Mouse (Mus musculus): ENCODE measurements at regions not wholly inside any gene's neighbourhood (a gene's known extent, or its start where the extent isn't known, plus 50 kb on each side); places are given as distances from the start of the nearest gene placed in this dataset.

DNA sequence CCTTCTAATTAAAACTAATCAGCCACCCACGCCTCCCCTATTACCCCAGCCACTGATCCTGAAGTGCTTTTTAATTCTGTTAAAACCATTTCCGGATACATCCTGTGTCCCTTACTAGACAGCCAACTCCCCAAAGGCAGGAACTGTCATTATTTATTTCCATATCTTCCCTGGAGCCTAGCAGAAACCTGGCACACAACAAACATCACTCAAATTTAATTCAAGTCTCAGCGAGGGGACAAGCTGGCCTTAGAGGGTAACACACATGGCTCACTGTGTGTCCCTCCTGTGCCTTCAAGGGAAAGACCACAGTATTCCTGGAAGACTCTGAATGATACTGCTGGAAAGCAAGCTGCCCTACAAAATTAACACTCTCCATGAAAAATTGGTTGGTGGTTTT, 240.0 kb downstream of the Mycn start:
- DNase-seq (ENCODE audit: low read depth), result no peak

DNA sequence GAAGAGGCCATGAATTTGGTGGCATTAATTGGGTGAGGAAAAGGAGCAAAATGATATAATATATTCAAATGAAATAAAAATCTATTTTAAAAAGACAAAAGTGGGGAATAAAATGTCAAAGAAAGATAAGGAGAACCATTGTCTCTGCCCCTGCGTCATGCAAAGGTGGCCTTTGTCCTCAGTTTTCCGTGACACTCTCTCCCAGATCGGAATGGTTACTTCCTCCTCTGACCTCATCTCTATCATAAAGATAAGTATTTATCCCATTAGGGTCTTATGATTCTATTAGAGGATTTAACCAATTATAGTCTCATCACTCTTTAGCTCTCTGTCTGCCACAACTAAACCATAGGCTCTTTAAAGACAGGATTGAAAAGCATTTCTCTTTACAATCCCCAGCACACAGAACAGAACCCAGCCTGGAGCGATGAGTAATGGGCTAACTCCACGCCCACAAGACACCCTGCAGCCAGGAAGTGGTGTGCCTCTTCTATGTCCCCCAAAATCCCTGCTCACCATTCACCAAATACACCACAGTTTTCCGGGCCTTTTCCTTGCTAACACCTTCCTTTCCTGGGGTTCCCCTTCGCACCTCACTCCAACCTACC, 240.6 kb downstream of the Mycn start:
- no peak for DNase-seq (ENCODE audit: low read depth)

DNA sequence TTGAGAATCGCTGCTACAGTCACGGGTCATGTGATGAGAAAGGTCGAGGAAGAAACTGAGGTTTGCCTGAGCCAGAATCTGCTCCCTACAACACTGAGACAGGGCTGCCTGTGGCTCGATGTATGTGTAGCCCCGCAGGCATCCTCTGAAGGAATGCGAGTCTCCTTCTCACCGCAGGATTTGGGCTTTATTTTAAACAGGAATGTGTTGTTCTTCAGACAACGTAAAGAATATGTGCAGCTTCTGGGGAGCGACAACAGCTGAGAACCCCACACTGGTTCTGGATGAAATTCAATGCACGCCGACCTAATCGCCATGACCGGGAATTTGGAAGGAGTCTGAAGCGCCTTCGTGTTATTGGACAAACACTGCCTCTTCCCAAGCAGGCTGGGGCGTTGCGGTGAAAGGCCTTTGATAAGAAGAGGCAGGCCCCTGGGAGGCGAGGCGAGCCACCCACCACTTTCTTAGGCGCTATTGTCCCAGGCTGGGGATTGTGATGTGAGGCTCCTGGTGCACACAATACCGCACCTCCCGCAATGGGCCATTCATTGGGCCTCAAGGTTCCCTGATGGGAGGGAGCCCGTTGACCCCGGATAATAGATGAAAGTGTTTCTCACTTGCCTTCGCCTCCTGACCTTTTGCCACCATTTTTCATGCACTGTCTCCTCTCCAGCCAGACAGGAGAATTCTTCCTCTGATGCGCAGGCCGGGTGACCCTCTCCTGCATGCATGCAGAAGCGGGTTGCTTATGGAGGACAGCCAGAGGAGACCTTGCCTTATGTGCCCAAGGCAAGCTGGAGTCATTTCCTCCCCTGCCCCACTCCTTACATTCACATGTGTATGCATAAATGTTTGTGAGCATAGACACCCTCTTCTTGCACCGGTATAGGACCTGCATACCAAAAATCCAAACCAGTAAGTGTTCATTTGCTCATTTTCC, 247.6 kb downstream of the Mycn start:
- DNase-seq (ENCODE audit: low read depth), result no peak

GRCm38 (mm10) chr12:12687376-12687775, 254.3 kb downstream of the Mycn start:
- DNase-seq (ENCODE audit: low read depth), result no peak

GRCm38 (mm10) chr12:12685217-12685522, 256.5 kb downstream of the Mycn start:
- DNase-seq (ENCODE audit: low read depth), result no peak

DNA sequence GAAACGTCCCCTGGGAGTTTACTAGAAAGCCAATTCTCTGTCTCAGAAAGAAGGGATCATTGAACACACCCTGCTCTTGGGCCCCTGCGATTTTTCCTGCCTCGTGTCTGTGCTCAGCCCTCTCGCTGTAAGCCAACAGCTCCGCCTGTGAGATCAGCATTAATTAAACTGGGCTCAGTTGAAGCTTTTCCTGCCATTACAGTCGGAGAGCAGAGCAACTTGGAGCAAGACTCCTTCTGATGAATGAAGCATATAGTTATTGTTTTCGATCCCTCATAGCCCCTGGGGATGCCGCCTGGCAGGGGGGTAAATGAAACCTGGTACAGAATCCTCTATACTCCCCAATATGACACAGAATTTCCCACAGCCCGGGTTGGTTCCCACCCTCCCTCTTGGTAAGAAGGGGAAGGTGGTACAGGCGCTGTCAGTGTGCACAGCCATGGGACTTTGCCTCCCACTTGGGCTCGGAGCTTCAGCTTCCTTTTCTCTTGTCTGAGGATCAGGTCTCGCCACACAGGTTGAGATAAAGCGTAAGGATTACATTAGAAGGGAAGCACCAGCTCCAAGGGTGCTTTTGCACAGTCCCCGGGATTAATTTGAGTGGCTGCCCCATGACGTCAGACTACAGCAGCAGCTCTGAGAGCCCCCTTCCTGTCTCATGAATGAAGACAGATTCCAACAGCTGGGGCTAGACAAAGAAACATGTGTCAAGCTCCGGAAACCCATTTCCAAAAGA, 257.1 kb downstream of the Mycn start:
- DNase-seq (ENCODE audit: low read depth), result no peak

DNA sequence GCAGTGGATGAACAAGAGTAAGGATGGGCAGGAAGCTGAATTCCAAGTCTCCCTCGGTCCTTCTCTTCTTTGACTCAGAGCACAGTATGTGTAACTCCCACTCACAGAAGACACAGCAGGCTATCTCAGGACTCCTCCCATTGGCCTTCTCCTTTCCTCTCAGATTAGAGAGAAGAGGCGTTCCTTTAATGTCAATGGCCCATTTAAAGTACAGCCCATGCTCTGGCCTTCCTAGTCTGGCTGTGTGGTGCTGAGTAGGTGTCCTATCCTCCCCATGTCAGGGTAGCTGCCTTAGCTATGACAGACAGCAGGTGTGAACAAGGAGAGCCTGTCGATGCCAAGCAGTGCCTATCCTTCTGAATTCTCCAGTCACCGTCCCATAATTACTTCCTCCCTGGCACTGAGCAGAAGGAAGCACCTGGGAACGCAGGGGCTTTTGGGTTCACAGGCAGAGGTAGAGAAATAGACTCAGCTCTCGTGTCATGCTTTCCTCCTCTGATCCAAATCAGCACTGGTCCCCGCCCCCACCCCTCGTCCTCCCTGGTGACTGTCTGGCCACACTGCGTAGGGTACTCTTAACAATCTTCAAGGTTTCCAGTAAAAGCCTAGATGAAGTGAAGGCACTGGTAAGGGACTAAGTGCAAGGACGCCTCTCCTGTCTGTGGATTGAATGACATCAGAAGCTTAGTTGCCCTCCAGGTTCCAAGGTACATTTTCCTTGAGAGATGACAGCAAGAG, 257.8 kb downstream of the Mycn start:
- no peak for DNase-seq (ENCODE audit: low read depth)

DNA sequence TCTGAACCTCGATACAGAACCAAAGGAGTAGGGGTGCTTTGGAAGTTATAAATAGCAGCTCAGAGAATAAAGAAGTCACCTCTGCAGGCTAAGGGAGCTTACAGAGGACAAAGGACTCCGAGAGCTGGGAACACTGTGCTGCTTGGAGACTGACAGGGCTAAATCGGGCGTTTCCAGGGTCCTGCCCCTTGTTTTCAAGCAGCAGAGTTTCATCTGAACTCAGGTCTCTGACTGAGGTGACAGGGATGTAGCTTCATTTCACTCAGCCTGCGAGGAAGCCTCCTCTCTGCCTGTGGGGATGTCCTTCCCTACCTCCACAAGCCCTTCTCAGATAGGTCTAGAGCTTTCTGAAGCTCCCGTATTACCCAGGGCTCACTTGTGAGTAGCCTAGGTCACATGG, 260.6 kb downstream of the Mycn start:
- no peak for DNase-seq (ENCODE audit: low read depth)

DNA sequence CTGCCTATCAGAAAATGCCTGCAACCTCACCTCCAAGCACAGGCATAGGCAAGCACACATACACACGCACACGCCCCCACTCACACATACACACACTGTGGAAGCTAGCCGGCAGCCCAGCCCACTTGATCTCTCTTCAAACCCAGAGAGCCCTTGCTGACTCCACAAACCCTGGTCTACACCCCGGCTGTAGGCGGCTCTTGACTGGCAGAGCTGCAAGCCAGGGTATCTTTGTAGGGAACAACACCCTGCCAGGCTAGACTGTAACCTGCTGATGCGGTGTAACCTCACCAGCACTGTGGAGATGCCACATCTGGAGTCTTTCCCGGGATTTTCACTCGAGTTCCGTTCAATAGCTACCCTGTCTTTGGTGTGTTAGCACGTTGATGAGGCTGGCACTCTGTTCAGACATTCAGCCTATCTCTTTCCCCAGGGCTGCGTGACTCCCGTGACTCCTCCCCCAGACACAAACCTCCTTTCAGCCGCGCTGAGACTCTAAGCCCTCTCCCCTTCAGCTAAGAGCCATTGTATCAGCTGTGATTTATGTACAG, 261.3 kb downstream of the Mycn start:
- DNase-seq (ENCODE audit: low read depth), result no peak

GRCm38 (mm10) chr12:12676676-12677075, 265.0 kb downstream of the Mycn start:
- DNase-seq (ENCODE audit: low read depth), result no peak

DNA sequence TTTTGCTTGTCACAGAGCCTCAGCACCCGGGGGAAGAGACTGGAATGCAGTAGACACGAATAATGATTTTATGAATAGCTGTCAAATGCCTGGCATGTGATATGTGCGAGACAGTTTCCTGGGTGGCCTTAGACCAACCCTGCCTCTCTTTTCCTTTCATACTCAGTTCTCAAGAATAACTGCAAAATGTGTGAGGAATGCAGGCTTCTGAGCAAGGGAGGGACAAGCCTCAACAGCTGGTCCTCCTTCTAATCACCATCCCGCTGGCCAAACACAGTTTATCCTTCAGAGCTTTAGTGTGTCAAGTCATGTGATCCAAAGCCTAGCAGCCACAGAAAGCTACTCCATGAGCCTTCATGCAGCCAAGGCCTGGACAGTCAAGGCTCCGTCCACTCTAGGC, 271.8 kb downstream of the Mycn start:
- DNase-seq (ENCODE audit: low read depth), result no peak

DNA sequence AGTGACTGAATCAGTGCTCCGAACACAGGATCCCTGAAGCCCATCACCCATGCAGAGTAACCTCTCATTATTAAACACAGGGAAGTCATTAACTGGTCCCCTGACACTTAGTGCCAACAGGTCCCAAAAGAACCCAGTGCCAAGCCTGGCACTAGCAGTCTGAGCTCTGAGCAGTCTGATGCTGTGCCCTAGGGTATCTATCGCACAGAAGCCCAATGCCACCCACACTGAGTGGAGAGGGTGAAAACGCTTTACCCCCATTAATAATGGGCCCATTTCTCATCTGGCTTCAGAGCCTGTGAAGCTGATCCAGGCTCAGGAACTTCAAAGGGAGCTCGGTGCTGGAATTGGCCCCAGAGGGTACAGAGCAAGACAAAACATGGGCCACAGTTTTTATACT, 272.8 kb downstream of the Mycn start:
- DNase-seq (ENCODE audit: low read depth), result no peak

GRCm38 (mm10) chr12:12655611-12656010, 286.1 kb downstream of the Mycn start:
- DNase-seq (ENCODE audit: low read depth), result no peak

DNA sequence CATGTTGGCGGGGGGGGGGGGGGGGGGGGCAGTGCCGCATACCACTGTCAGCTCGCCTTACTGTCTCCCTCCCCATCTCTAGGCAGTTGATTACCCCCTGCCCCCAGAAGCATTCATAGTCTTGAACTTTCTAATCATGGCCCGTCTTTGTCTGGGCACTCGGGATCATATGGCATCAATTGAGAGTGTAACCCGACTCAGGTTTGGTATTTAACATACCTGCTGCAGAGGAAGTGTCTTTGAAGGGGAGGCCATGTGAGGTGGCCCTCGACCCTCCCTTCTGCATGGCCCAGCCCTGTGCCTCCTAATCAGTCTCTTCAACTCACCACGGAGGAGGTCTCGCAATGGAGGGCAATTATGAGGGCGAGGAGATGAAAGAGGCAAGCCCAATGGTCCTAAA, 286.5 kb downstream of the Mycn start:
- no peak for DNase-seq (ENCODE audit: low read depth)

- DNase-seq (ENCODE audit: low read depth), result no peak
Observed at GRCm38 (mm10) chr12:12652361-12652760, 289.4 kb downstream of the Mycn start.

DNA sequence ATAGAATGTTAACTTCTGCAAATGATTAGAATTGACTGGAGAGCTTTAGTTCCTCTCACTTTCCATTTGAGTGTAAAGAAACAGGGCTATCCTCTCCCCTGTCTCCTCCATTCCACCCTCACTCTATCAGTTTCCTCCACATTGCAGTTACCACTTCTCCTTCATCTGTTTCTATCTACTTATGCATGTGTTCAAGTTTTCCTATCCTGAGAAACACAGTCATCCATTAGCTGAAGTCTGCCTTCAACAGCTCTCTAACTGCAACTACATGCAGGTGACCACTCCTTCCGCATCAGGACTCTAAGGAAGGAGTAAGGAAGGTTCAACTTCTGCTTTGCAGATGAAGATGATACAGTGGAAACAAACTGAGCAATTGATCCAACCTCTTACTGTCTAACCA, 291.4 kb downstream of the Mycn start:
- no peak for DNase-seq (ENCODE audit: low read depth)

GRCm38 (mm10) chr12:12647467-12647866, 294.2 kb downstream of the Mycn start:
- DNase-seq (ENCODE audit: low read depth), result no peak

DNA sequence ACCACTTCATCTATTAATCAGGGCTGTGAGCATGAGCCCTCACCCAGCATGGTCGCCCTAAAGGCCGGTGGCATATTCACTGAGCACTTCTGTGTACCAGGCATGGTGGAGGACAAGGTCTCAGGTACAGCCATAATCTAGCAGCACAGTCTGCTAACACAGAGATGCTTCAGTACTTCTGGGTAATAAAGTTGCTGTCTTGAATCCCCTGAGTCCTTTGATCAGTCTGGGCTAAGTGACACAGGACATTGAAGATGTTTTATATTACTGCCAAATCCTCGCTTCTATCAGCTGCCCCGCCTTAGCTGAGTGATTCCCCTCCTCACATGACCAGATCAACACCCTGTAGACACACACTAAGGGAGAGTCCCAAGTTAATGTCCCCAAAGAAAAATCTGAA, 296.5 kb downstream of the Mycn start:
- DNase-seq (ENCODE audit: low read depth), result no peak

- DNase-seq (ENCODE audit: low read depth), result no peak
Observed at GRCm38 (mm10) chr12:12643247-12643963, 298.3 kb downstream of the Mycn start.

GRCm38 (mm10) chr12:12635308-12635707, 306.4 kb downstream of the Mycn start:
- DNase-seq (ENCODE audit: low read depth), result no peak

DNA sequence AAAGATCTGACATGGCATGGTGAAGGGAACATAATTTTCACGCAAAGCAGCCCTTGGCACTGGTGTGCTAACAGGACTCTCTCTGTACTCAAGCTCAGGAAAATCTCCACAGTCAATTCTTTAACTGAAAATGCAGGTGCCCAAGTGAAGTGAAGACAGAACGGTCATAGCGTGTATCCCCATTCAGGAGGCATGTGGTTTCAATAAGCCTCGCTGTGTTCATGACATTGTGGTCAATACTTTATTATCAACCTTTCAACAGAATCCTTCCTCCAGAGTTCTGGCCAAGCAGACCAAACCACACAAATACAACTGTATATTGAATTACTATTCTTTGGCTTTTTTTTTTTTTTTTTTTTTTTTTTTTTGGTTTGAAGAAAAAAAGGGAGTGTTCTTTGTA, 314.1 kb downstream of the Mycn start:
- no peak for DNase-seq (ENCODE audit: low read depth)
